Mouse (Mus musculus): Measurements from ENCODE around the gene Mst1. TPM values are rescaled to one million over a fixed set of nuclear protein-coding genes. Genes with fewer than 3 reads are reported as not detected.

The Mst1 gene
- polyA plus RNA-seq, 1 experiment from 2014 or later = 0.98 TPM

GRCm38 (mm10) chr9:108065491-108066011 is 14.7 kb upstream of the Mst1 start:
- no peak overlapping the region for H3K27ac ChIP-seq
- H3K36me3 ChIP-seq = 0 out of 2 replicates have a peak, but pooled peaks cover 8% of the 10 kb centered on the region
- no peaks in the 10 kb centered on the region for H3K9me3 ChIP-seq
- 38% methylated on average over 5 of the region's 5 CpGs for WGBS
- H3K27me3 ChIP-seq (replicated peaks) = no peaks in the 10 kb centered on the region
- ATAC-seq = peak; percentile 62
- H3K4me2 ChIP-seq (replicated peaks) = no peak overlapping the region
- no peak overlapping the region for H3K4me3 ChIP-seq (replicated peaks)
- no peak overlapping the region for H3K9ac ChIP-seq
- peaks cover 4% of the 10 kb centered on the region; the same call in 1 of the 2 replicates for H3K4me1 ChIP-seq (replicated peaks)

GRCm38 (mm10) chr9:108067199-108067598 is 13.0 kb upstream of the Mst1 start:
- H3K4me2 ChIP-seq (replicated peaks) = no peak overlapping the region
- H3K27me3 ChIP-seq (replicated peaks) = no peaks in the 10 kb centered on the region
- no peak for ATAC-seq
- WGBS = 82% methylated on average over 7 of the region's 7 CpGs
- no peak overlapping the region for H3K9ac ChIP-seq
- no peak overlapping the region for H3K4me3 ChIP-seq (replicated peaks)
- no peak overlapping the region for H3K27ac ChIP-seq
- no peaks in the 10 kb centered on the region for H3K9me3 ChIP-seq
- 0 out of 2 replicates have a peak, but pooled peaks cover 8% of the 10 kb centered on the region for H3K36me3 ChIP-seq
- peaks cover 4% of the 10 kb centered on the region; the same call in 1 of the 2 replicates for H3K4me1 ChIP-seq (replicated peaks)

GRCm38 (mm10) chr9:108067900-108068299 is 12.3 kb upstream of the Mst1 start:
- Histone ChIP-seq H3K4me3 (replicated peaks) (no peak overlapping the region), H3K9ac (no peak overlapping the region), H3K4me2 (replicated peaks) (no peak overlapping the region), H3K36me3 (0 out of 2 replicates have a peak, but pooled peaks cover 6% of the 10 kb centered on the region), H3K9me3 (no peaks in the 10 kb centered on the region), H3K4me1 (replicated peaks) (peaks cover 6% of the 10 kb centered on the region; the same call in 1 of the 2 replicates), H3K27ac (no peak overlapping the region), H3K27me3 (replicated peaks) (no peaks in the 10 kb centered on the region)
- ATAC-seq = peak; percentile 29
- WGBS = 18% methylated on average over 8 of the region's 8 CpGs

- peaks cover 10% of the 10 kb centered on the region for H3K4me1 ChIP-seq (replicated peaks)
- WGBS = 89% methylated on average over 9 of the region's 9 CpGs
- no peaks in the 10 kb centered on the region for H3K27me3 ChIP-seq (replicated peaks)
- no peak overlapping the region for H3K9ac ChIP-seq
- ATAC-seq = no peak
- H3K36me3 ChIP-seq = no peaks in the 10 kb centered on the region
- no peak overlapping the region for H3K27ac ChIP-seq
- no peak overlapping the region for H3K4me3 ChIP-seq (replicated peaks)
- H3K4me2 ChIP-seq (replicated peaks) = no peak overlapping the region
- no peaks in the 10 kb centered on the region for H3K9me3 ChIP-seq
These were observed 11.2 kb upstream of the Mst1 start for GRCm38 (mm10) chr9:108069007-108069406.

- Histone ChIP-seq H3K27me3 (replicated peaks) (no peaks in the 10 kb centered on the region), H3K4me2 (replicated peaks) (no peak overlapping the region), H3K4me3 (replicated peaks) (no peak overlapping the region), H3K36me3 (no peaks in the 10 kb centered on the region), H3K27ac (no peak overlapping the region), H3K4me1 (replicated peaks) (peaks cover 10% of the 10 kb centered on the region), H3K9me3 (no peaks in the 10 kb centered on the region), H3K9ac (no peak overlapping the region)
- ATAC-seq = no peak
- 88% methylated on average over 7 of the region's 7 CpGs for WGBS
These were observed 10.7 kb upstream of the Mst1 start for GRCm38 (mm10) chr9:108069529-108069928.

- 64% methylated on average over 4 of the region's 4 CpGs for WGBS
- Histone ChIP-seq H3K9ac (no peak overlapping the region), H3K27me3 (replicated peaks) (no peaks in the 10 kb centered on the region), H3K9me3 (no peaks in the 10 kb centered on the region), H3K36me3 (no peaks in the 10 kb centered on the region), H3K4me2 (replicated peaks) (no peak overlapping the region), H3K4me3 (replicated peaks) (no peak overlapping the region), H3K4me1 (replicated peaks) (peaks cover 10% of the 10 kb centered on the region), H3K27ac (no peak overlapping the region)
- ATAC-seq = 0 out of 2 replicates have a peak, but pooled peaks have one; percentile 43
These were observed 8.4 kb upstream of the Mst1 start for GRCm38 (mm10) chr9:108071801-108072200.

- H3K4me1 ChIP-seq (replicated peaks) = peaks cover 10% of the 10 kb centered on the region
- no peak overlapping the region for H3K4me3 ChIP-seq (replicated peaks)
- ATAC-seq = no peak
- H3K27me3 ChIP-seq (replicated peaks) = no peaks in the 10 kb centered on the region
- H3K9ac ChIP-seq = no peak overlapping the region
- WGBS = 61% methylated on average over 9 of the region's 9 CpGs
- H3K4me2 ChIP-seq (replicated peaks) = no peak overlapping the region
- H3K27ac ChIP-seq = peak overlapping the region; percentile 33; the same call in 1 of the 2 replicates
- H3K36me3 ChIP-seq = no peaks in the 10 kb centered on the region
- H3K9me3 ChIP-seq = no peaks in the 10 kb centered on the region
These were observed 7.7 kb upstream of the Mst1 start for GRCm38 (mm10) chr9:108072481-108072924.

GRCm38 (mm10) chr9:108073141-108073930 is 6.9 kb upstream of the Mst1 start:
- Histone ChIP-seq H3K4me1 (replicated peaks) (peaks cover 12% of the 10 kb centered on the region), H3K27ac (no peak overlapping the region), H3K9ac (no peak overlapping the region), H3K27me3 (replicated peaks) (no peaks in the 10 kb centered on the region), H3K4me3 (replicated peaks) (no peak overlapping the region), H3K9me3 (no peaks in the 10 kb centered on the region), H3K36me3 (no peaks in the 10 kb centered on the region), H3K4me2 (replicated peaks) (no peak overlapping the region)
- ATAC-seq = no peak
- 59% methylated on average over 7 of the region's 7 CpGs for WGBS

- Histone ChIP-seq H3K9me3 (no peaks in the 10 kb centered on the region), H3K36me3 (peaks cover 22% of the 10 kb centered on the region), H3K27ac (no peak overlapping the region), H3K27me3 (replicated peaks) (peaks cover 26% of the 10 kb centered on the region), H3K9ac (no peak overlapping the region; the same call in 1 of the 2 replicates), H3K4me1 (replicated peaks) (peaks cover 21% of the 10 kb centered on the region), H3K4me2 (replicated peaks) (peak overlapping the region; percentile 48), H3K4me3 (replicated peaks) (peak overlapping the region; percentile 11; the same call in 1 of the 2 replicates)
- 4% methylated on average over 19 of the region's 19 CpGs for WGBS
- ATAC-seq = peak; percentile 19; the same call in 1 of the 2 replicates
These were observed 2.3 kb downstream of the Mst1 start for GRCm38 (mm10) chr9:108082549-108082948.

- H3K4me2 ChIP-seq (replicated peaks) = peak within 1 kb of the TSS; percentile 48
- H3K9me3 ChIP-seq = no peaks in the 10 kb centered on the region
- H3K27me3 ChIP-seq (replicated peaks) = peaks cover 26% of the 10 kb centered on the region
- no peak within 1 kb of the TSS for H3K27ac ChIP-seq
- H3K9ac ChIP-seq = no peak within 1 kb of the TSS; the same call in 1 of the 2 replicates
- H3K36me3 ChIP-seq = peaks cover 24% of the 10 kb centered on the region
- ATAC-seq = 0 out of 2 replicates have a peak, but pooled peaks have one; percentile 16
- peak within 1 kb of the TSS; percentile 11; the same call in 1 of the 2 replicates for H3K4me3 ChIP-seq (replicated peaks)
- WGBS = 34% methylated on average over 12 of the region's 12 CpGs
- peaks cover 19% of the 10 kb centered on the region for H3K4me1 ChIP-seq (replicated peaks)
These were observed 2.8 kb downstream of the Mst1 start, which contains the start of gene Rnf123 for GRCm38 (mm10) chr9:108082988-108083431. Gene Rnf123 (minus strand): TSS chr9:108083346.

GRCm38 (mm10) chr9:108083561-108083960 is 3.3 kb downstream of the Mst1 start:
- Histone ChIP-seq H3K4me1 (replicated peaks) (peaks cover 13% of the 10 kb centered on the region), H3K36me3 (peaks cover 24% of the 10 kb centered on the region), H3K4me3 (replicated peaks) (no peak overlapping the region), H3K27ac (no peak overlapping the region), H3K27me3 (replicated peaks) (peaks cover 26% of the 10 kb centered on the region), H3K9me3 (no peaks in the 10 kb centered on the region), H3K9ac (no peak overlapping the region), H3K4me2 (replicated peaks) (0 out of 2 replicates have a peak overlapping the region, but pooled peaks have one; percentile 48)
- WGBS = 68% methylated on average over 6 of the region's 6 CpGs
- ATAC-seq = no peak

- no peak overlapping the region for H3K4me3 ChIP-seq (replicated peaks)
- WGBS = 87% methylated on average over 4 of the region's 4 CpGs
- no peak overlapping the region for H3K4me2 ChIP-seq (replicated peaks)
- no peak overlapping the region for H3K9ac ChIP-seq
- no peak for ATAC-seq
- peaks cover 7% of the 10 kb centered on the region; the same call in 1 of the 2 replicates for H3K4me1 ChIP-seq (replicated peaks)
- no peaks in the 10 kb centered on the region for H3K9me3 ChIP-seq
- H3K36me3 ChIP-seq = peaks cover 33% of the 10 kb centered on the region
- peaks cover 26% of the 10 kb centered on the region for H3K27me3 ChIP-seq (replicated peaks)
- no peak overlapping the region for H3K27ac ChIP-seq
These were observed 5.0 kb downstream of the Mst1 start for GRCm38 (mm10) chr9:108085261-108085660.
